Mouse (Mus musculus): ENCODE data around the gene Vdac1.

- TF ChIP-seq CTCF (IDR thresholded peaks at IDR 0.05; ENCODE audit: extremely low read depth, insufficient read length, insufficient replicate concordance, low read depth, low read length) (no peak), POLR2A (IDR thresholded peaks at IDR 0.05; ENCODE audit: low read depth, low read length) (no peak)
These were observed 7.7 kb downstream of the Vdac1 start for GRCm38 (mm10) chr11:52368176-52368985.
